Mouse (Mus musculus): ENCODE data around the gene Cyp1a2.

GRCm38 (mm10) chr9:57652855-57653254 lies 30.6 kb downstream of the Cyp1a2 start:
- no peak for TF ChIP-seq ZNF384 (IDR thresholded peaks at IDR 0.05; ENCODE audit: low read depth, low read length)
- no peak for TF ChIP-seq HCFC1 (IDR thresholded peaks at IDR 0.05; ENCODE audit: borderline replicate concordance, insufficient read depth, low read length)
- TF ChIP-seq ZC3H11A (IDR thresholded peaks at IDR 0.05; ENCODE audit: borderline replicate concordance, low read depth, low read length), result no peak
- no peak for TF ChIP-seq MAFK (IDR thresholded peaks at IDR 0.05; ENCODE audit: insufficient read depth, low read depth, low read length)
- no peak for TF ChIP-seq CHD2 (IDR thresholded peaks at IDR 0.05; ENCODE audit: low read depth, low read length)
